Mouse (Mus musculus): ENCODE results near the gene Agbl2.

- TF ChIP-seq CTCF (conservative IDR thresholded peaks at IDR 0.05; ENCODE audit: insufficient read depth, insufficient read length, low read depth, low read length) (no peak), POLR2A (IDR thresholded peaks at IDR 0.05; ENCODE audit: low read depth, low read length) (peak; percentile 94)
Observed at GRCm38 (mm10) chr2:90846955-90847680, 64.6 kb downstream of the Agbl2 start, which contains the start of gene Mtch2.

All from kidney, adult 2 months (tissue).